Mouse (Mus musculus) bone marrow macrophage, adult 2 months (primary cell): Measurements from ENCODE around the gene C330021F23Rik.

Experiments used
- CTCF ChIP-seq: IDR thresholded peaks from 2 replicates; pipeline ENCODE4 v1.5.1; 2012; ENCODE audit warnings: low read depth, mild to moderate bottlenecking, low read length, moderate library complexity
- POLR2A ChIP-seq: IDR thresholded peaks from 2 replicates; pipeline ENCODE4 v1.6.1; 2012; ENCODE audit warnings: mild to moderate bottlenecking, low read depth, low read length, borderline replicate concordance

DNA sequence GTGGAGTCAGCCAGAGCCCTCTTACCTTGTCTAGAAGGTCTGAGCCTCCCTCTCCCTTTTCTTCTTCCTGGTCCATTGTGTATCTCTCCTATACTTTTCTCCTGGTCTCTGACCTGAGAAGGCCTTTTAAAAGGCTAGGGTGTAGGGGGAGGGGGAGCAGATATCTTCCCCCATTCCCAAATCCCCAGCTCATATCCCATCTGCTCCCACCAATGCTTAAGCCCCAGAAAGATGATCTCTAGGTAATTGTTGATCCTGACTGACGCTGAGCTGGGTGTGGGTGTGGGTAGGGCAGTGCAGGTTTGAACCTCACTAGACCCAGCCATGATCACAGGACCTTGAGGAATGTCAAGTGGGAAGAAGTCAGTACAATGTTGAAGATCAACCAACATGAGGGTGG, 57.7 kb downstream of the C330021F23Rik start, which contains the start of gene Pcp2:
- TF ChIP-seq CTCF (no peak), POLR2A (no peak)
